ENCODE assay signal across 18 mouse cellular contexts in genomic region chr1:88355025-88355424, GRCm38 (mm10). TPM values are rescaled to one million over a fixed set of nuclear protein-coding genes. Genes with fewer than 3 reads are reported as not detected.
"Had no signal": no experiment of that assay in that cellular context is flagged by ENCODE, and none has a peak within 500 bp of the region (broad histone marks: within the 10 kb centered on the region; RNA-seq: fewer than 3 reads in every experiment).

No protein-coding gene starts in this region.

- H3K27me3 ChIP-seq: neural tube, embryonic 15.5 days; stomach, embryonic 15.5 days had no signal

- H3K4me1 ChIP-seq: neural tube, embryonic 15.5 days; stomach, embryonic 15.5 days had no signal

- H3K4me3 ChIP-seq: neural tube, embryonic 15.5 days; stomach, embryonic 15.5 days had no signal

- DNase-seq: retina, postnatal 1 day; right cerebral cortex, adult 18-20 months; right cerebral cortex, postnatal 14 days; right cerebral cortex, postnatal 25 days; right cerebral cortex, postnatal 4 days; spleen, adult 18-20 months; thymus, adult 18-20 months; thymus, adult 2 months; thymus, postnatal 14 days; thymus, postnatal 25 days; thymus, postnatal 36 days; thymus, postnatal 4 days had no signal

- H3K27ac ChIP-seq: neural tube, embryonic 15.5 days; stomach, embryonic 15.5 days; stomach, postnatal 0 days had no signal

- H3K9me3 ChIP-seq: neural tube, embryonic 15.5 days; stomach, embryonic 15.5 days had no signal

- H3K36me3 ChIP-seq: neural tube, embryonic 15.5 days; stomach, embryonic 15.5 days had no signal

RNA-seq across cellular contexts. Expression of gene Spp2, which starts 51.7 kb away (rescaled TPM):
- polyA plus RNA-seq: neural tube, embryonic 15.5 days; small intestine, adult 2 months; testis, adult 2 months; urinary bladder, adult 2 months had no signal
